Mouse (Mus musculus) v-Abl transformed pro-B cells (cell line): Measurements from ENCODE around the gene Phkb.

Source experiments
- in situ Hi-C, 2 experiments: fragments of 400-800 bp; cut with MboI; formaldehyde crosslinking; loops; one replicate each; pipeline ENCODE4 v1.15.1; 2025; ENCODE audit not compliant: unreplicated experiment in 2 of 2

Phkb gene

GRCm38 (mm10) chr8:86083346-86083745 is 242.6 kb downstream of the Phkb start:
- in situ Hi-C loops: no loop called here

- in situ Hi-C loops: no loop called here
These were observed 246.0 kb downstream of the Phkb start for GRCm38 (mm10) chr8:86086791-86087190.

DNA sequence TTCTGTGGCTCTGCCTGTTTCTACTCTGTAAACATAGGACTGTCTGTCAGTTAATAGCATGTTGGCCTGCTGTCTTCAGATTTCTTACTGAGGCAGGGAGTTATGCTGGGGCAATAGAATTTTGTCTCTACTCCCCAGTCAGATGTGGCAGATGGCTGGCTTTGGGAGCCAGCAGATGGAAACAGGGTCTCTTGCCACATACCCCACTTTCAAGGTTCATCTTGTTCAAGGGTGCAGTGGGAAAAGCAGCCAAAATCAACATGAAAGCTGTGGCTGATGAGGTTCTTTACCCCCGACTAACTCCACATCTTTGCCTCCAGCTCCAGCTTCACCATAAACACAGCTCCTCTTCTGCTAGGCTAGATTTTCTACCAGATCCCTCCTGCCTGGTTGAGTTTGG is 246.7 kb downstream of the Phkb start:
- in situ Hi-C loops: no loop called here

DNA sequence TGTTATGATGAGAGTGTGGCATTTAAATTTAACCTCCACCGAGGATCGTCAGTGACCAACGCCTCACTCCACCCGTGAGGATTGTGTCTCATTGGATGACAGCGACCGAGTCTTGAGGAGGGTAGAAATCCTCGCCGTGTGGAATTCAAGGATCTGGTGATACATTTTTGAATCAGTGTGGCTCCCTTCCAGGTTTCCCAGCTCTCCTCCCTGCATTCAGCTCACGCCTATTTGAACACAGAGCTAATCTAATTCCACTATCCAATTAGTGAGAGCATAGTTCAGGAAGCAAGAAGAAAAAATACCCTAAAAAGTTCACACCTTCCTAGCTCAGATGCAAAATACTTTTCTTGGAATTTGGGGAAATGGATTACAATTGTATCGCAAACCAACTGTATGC is 249.9 kb downstream of the Phkb start:
- in situ Hi-C loops: no loop called here
